Mouse (Mus musculus) cerebellum, adult (tissue): Measurements from ENCODE around the gene Vmn1r22.
"Not testable (repeated sequence)": the region's sequence is repeated elsewhere in the genome, so short reads cannot be mapped to it uniquely, and the experiment has no call there.

Experiments used
- ATAC-seq: cut with Nextera tagmentation; 2 replicates; pipeline ENCODE4 v1.9.2; 2017; ENCODE audit warnings: mild to moderate bottlenecking, moderate library complexity, mixed read lengths; ENCODE audit not compliant: insufficient number of reproducible peaks, low FRiP score, low TSS enrichment

Gene Vmn1r22

DNA sequence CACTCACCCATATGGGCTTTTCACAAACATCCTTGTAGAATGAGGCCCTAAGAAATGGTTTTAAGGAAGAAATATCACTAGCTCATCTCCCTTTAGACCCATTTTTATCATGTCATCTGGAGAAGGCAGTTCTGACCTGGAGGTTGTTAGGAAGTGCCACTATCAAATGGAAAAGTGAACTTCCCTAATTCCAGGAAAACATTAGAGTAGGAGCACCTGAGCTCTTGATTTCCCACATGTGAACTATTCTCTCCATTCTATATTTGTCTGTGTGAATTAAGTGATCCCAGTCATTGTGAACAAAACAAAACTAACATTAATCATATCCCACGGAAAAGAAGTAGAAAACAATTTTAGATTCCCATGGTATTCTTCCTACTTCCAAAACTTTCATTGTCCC, at the start of gene Vmn1r22:
Vmn1r22 (minus strand) TSS at position 101 of the 400 bp plus-strand sequence.
- no peak for ATAC-seq

DNA sequence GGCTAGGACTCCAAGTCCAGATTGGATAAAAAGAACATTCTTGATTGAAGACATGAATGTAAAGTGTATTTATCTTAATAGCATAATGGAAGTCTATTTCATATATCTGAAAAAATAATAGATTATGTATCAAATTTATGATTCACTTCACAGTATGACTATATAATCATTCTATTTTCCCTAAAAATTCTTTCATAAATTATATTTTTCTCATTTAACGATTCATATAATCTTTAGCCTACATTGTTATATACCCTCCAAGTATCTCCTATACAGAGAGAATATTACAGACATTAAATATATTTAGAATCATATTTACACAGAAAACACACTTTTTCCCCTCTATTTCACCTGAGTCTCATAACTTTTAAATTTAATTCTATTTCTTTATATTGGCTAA, 18.9 kb upstream of the Vmn1r22 start, which contains the start of gene Vmn1r23:
Vmn1r23 (minus strand) TSS at position 101 of the 400 bp plus-strand sequence.
- no peak for ATAC-seq

DNA sequence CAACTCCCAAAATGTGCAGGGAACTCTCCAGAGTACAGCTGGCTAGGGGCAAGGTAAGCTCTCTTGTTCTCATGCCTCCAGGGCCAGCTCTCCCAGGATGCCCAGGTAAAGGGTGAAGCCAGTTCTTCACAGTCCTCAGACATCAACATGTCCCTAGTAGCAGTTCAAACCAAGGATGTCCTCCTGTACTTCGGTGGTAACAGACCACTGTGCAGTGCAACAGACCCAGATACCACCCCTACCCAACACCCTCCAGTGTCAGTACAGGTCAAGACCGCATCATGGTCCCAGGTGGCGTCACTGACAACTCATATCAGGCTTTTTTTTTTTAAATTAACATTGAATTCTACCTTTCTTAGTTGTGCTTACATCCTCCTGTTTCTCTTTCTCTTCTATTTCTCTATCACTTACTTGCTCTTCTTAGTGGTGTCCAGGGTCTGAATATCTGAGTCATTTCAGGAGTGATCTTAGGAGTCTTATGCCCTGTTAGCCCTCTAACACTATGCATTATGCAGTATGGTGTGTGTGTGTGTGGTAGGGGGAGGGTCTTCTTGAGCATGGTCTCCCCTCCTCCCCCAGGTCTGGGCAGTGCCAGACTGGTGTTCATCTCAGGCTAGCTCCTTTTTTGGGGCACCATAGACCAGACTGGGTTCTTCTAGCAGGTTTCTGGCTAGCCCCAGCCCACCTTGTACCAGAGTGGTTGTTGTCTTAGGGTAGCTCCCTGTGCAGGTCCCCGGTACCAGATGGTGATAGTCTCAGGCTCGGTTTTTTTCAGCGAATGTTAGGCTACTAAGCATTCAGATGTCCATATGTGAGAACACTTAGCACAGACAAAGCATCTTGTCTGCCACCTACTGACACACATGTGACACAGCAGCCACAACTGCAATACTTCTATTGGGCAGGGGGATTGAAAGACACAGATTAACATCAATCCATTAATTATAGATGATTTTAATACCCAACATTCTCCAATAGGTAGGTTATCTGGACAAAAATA, 48.5 kb downstream of the Vmn1r22 start:
- ATAC-seq = peak; percentile 70

DNA sequence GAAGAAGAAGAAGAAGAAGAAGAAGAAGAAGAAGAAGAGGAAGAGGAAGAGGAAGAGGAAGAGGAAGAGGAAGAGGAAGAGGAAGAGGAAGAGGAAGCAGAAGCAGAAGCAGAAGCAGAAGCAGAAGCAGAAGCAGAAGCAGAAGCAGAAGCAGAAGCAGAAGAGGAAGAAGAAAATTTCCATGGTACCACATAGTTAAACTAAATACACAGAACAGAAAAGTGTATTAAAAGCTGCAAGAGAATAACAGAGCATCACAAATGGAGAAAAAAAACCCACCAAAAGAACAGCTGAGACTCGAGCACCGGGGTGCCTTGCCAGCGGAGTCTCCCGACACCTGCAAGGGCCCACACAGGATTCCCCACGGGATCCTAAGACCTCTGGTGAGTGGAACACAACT, 56.7 kb downstream of the Vmn1r22 start:
- ATAC-seq = not testable (repeated sequence)

DNA sequence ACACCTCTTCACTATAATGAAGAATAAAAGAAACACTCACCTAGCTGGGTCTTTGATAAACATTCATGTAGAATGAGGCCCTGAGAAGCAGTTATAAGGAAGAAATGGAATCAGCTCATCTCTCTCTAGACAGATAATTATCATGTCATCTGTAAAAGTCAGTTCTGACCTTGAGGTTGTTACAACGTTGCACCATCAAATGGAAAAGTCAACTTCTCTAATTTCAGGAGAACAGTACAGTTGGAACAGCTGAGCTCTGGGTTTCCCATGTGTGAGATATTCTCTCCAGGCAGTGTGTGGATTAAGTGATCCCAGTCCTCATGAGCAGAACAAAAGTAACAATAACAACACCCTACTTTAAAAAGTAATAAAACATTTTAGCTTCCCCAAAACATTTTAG, 57.5 kb downstream of the Vmn1r22 start, which contains the start of gene Vmn1r21:
Vmn1r21 (minus strand) TSS at position 58 of the 400 bp plus-strand sequence.
- no peak for ATAC-seq
